Mouse (Mus musculus) thymus, postnatal 14 days (tissue): Measurements from ENCODE around the gene Cldn22.

Experiments
- DNase-seq: peaks from one replicate; pipeline ENCODE4 v3.0.0; 2021

The Cldn22 gene

DNA sequence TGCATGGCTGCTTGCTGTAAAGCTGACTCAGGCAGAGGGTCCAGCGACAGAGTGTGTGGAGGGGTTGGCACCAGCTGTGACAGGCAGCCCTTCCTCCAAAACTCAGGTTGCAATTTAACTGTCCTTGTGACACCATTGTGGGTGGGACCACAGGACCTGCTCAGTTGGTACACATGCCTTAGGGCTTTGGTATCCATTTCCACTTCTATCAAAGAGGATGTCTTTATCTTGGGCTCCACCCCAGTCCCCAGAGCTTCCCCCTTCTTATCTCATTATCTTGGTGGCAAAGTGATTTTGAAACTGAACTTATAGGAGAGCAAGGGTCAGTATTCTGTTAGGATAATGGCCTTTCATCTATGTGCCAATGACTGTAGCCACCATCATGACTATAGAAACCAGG is 9.7 kb downstream of the Cldn22 start:
- DNase-seq: no peak

DNA sequence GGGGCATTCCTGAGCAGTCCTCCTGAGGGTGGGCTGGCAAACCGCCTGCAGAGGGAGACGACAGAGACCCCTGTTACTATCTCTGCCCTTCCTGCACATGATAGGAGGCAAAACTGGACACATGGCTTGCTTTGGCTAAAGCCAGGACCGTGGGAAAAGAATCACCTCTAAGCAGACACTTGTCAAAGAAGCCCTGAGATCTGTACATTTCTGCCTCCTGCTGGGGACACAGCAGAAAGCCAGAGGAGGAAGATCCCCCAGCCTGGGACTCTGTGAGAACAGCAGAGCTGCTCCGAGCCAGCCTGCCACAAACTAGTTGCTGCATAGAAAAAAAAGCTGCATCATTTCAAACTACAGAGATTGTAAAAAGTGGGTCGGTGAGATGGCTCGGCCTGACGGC is 18.8 kb downstream of the Cldn22 start:
- DNase-seq: no peak

DNA sequence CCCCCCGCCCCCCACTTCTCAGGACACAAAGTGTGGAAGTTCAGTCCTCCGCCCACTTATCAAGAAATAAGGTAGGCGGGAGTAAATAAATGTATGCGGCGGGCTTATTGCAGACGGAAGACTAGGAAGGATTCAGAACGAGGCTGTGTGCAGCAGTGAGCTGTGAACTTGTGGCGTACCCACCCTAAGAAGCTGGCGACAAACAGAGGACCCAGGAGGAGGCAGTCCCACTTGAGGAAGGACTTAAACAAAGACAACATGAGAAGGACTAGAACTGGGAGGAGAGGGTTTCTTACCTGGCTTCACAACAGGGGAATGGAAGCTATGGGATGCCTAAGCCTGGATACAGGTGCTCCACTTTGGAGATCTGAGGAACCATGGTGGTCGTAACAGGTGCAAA is 19.4 kb downstream of the Cldn22 start:
- no peak for DNase-seq

DNA sequence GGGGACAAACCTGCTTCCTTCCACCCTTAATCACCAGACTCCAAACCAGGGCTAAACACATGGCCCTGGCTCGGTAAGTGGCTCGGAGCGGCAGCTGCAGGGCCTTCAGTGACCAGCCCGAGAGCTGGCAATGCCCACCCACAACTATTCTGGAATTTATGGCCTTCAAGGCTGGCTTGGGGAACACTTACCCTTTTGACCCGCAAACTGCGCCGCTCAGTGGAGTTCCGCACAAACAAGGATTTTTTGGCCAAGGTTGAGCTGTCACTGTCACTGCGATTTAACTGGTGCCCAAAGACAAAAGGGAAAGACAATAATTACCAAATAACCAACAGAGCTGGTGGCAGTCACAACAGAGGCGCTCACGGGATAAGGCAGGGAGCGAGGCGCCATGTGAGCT is 21.7 kb downstream of the Cldn22 start:
- DNase-seq: no peak

DNA sequence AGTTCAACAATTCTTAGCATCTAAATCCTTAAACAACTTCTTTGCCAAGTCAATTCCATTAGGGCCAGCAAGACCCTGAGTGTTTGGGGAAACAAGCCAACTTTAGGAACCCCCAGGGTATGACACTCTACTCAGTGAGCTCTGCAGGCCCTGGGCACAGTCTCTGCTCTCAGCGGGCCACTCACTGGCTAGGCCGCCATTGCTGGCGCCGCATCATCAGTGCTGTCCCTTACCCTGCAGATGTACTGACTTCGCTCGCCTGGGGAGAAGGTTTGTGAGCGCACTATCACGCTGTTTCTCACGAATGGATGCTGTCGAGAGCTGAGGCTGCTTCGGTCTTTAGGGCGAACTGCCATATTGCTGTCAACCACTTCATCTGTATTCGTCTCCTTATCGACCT is 22.9 kb downstream of the Cldn22 start:
- DNase-seq: no peak

DNA sequence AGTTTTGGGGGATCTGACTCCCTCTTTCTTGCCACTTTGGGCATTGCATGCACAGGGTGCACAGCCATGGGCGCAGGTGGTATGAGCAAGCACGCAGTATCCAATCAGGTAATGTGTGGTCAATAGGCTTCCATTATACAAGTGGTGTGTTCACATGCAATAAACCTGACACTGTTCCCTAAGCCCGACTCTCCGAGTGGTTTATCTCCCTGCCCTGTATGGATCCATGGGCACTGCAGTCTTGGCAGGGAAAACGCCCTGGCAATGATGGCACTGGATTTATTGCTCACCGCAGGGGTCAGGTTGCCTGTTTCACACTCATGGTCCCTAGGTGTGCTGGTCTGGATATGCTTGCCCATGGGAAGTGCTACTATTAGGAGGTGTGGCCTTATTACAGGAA is 23.6 kb downstream of the Cldn22 start:
- no peak for DNase-seq

DNA sequence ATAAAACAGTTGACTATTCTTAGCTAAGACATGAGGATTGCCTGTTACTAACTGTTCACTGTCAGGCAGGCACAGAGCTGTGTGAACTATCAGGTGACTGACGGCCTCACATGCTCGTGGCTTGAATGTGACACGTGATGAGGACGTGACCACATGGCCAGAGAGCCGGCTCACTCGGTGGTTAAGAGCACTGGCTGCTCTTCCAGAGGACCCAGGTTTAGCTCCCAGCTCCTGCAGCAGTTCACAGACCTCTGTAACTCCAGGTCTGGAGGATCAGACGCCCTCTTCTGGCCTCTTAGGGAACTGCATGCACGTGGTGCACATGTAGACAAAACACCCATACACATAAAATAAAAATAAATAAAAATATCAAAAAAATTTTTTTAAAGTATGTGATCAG is 25.6 kb downstream of the Cldn22 start:
- peak; percentile 38 for DNase-seq

DNA sequence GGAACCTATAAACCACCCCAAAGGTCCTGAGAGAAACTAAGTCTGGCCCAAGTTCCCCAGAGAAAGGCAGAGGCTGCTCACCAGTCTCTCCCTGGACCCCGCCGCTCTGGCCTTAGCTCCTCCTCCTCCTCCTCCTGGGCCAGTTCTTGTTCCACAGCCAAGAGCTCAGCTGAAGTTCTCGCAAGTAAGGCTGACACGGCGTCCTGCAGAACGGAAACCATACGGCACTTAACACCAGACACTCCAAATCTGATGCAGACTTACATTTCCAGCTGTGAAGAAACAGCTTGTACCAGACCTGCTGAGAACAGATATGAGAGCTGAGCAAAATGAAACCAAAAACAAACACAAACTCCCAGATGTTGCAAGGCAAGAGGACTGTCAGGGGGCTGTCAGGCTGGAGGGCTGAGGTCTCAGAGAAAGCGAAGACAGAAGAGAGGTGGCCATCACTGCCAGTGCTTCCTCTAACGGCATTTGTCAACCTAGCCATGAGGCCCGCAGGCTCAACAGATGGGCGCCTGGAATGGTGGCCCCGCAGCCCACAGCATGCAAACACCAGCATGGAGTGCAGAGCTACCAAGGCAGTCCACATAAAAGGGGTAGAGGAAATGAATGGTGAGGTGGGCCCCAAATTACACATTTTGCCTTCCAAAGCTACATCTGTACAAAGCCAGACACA is 27.7 kb downstream of the Cldn22 start:
- DNase-seq: peak; percentile 37

DNA sequence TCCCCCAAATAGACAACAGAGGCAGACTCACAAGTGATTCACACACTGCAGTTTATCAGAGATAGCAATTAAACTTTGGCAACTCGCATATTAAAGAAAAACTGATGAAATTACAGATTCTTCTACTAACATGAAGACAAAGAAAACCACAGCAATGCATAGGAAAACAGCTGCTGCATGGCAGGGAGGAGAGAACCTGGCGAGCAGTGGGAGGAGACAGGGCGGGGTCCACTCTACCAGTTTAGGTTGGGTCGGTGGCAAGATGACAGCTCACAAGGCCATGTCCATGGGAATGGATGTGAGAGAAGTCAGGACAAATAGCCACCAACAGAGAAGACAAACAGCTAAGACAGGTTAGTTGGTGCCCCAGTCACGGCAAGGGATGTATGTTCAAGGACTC is 28.5 kb downstream of the Cldn22 start:
- DNase-seq: peak; percentile 52

DNA sequence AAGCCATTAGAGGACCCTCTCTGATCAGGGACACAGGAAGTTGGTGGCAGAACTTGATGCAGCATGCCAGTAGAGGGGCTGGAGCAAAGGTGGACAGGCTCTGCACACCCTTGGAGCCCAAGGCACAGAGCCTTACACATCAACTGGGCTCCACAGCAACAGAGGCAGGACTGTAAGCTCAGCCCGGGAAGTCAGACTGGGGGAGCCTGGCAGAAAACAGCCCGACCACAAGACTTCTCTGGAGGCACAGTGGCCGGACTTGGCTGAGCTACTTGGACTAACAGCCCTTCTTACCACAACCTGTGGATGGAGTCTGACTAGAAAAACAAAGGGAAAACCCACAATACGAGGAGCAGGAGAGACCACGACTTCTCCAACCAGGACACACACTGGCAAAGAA is 29.1 kb downstream of the Cldn22 start:
- no peak for DNase-seq

DNA sequence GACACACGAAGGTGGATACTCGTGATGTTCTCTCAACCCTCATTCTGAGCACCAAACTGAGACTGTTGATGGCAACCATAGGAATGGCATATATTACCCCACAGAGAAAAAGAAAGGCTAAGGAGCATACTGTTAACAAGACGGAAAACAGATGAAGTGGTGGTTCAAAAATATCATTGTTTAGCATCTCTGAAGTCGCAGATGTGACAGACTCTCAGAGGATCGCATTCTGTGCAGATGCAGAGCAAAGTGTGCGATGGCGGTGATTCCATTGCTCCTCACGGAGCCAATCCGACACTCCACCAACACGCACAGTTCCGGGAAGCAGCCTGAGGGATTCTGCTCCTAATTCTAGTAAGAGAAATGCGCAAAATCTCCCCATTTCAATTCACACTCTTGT is 35.0 kb downstream of the Cldn22 start:
- no peak for DNase-seq

DNA sequence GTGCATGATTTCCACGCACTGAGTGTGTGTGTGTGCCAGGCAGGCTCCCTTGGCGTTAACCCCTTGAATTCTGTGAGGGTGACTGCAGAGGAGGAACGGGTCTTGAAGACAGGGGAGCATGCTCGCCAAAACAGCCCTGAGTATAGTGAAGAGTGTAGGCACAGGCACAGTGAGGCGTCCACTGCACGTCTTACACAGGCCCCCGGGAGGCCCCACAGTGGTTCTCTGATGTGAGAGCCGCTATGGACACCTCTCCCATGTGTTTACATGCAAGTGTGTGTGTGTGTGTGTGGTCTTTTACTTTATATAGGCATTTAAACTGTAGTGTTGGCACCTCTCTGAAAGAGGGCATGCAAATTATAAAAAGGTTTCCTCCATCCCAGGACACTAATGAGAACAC is 42.3 kb downstream of the Cldn22 start:
- no peak for DNase-seq

DNA sequence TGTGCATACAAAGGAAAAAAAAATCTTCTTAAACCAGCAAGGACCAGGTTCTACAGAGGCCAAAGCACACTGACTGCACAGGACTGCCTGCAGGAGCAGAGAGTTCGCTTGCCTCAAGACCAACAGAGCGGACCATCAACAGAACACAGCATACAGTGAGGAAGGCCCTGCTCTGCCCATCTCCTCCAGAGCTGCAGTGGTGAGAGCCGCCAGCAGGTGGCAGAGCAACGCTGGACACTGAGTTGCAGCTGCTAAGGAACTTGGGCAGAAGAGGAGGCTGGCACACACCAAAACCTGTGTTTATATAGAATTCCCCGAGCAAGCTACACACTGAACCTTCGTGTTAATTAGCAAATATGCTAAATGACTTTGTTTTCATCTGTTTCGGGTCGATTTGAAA is 42.8 kb downstream of the Cldn22 start:
- DNase-seq: peak; percentile 79

DNA sequence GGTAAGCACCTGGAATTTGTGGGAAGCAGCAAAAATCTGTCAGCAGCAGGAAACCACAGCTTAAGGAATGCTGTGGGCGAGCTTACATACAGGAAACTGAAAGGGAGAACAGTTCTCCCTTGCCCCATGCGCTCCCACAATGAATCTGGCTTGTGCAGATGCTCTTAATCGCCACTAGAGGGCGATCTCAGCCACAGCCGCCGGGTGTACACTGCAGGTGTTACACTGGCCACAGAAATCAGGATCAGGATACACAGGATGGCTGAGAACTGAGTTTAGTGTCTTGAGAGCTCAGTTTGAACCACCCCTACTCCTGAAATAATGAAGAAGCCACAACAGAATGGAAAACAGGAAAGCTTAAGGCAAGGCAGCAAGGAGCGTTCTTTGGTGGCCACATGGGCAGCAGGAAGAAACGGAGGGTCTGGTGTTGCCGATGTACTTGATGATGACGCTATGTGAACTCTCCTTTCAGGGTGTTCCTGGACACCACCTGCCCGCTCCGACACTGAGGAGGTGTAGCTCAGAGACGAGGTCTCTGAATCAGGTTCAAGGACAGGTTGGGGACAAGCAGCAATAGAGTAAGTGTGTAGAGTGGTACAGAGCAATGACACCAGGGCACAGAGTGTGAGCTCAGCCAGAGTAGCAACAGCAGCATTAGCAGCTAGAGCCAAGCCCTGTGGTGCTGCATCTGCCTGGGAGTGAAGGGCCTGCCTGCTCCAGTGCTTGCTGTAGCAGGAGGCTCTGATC is 48.3 kb downstream of the Cldn22 start:
- DNase-seq: peak; percentile 32

DNA sequence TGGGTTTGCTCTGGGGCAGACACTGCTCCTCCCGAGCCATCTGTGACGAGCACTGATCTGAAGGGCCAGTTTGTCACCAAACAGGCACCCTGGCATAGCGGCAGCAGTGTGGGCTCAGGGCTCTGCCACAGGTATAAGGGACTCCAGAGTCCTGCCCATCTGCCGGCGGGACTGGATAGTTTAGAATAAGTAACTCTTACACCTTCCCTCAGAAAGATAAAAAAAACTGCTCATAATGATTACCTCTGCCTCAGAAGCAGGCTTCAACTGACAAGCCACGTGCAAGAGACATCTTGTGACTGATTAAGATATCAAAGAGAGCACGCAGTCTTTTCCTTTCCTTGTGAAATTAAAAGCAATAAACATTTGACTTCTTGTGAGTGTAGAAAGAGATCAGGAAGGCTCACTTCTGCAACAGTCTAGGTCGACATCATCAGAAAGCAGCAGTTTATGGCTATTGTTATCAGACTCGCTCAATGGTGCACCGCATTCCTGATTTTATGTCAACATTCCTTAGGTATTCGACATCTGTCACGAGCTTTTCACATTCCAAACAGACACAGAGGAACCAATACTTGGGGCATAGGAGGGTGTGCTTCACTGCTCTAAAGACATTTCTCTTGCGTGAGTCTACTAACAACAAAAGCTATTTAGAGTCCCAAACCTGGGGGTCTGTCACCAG is 50.4 kb downstream of the Cldn22 start:
- no peak for DNase-seq
